Mouse (Mus musculus) liver, embryonic 14.5 days (tissue): ENCODE measurements around the gene Map7d1. TPM values are rescaled to one million over a fixed set of nuclear protein-coding genes. Genes with fewer than 3 reads are reported as not detected.

ENCODE experiments used
- ATAC-seq: fragments of 200-750 bp; cut with Nextera tagmentation; 2 replicates; pipeline ENCODE4 v1.8.0; 2017; ENCODE audit warnings: moderate number of reproducible peaks, mild to moderate bottlenecking, moderate library complexity; ENCODE audit not compliant: insufficient read depth
- DNase-seq, 3 experiments: peaks; one replicate each; pipeline ENCODE4 v3.0.0-alpha.2; 2012 to 2013; ENCODE audit warnings: low read depth in 3 of 3, low spot score in 3 of 3
- H3K27ac ChIP-seq: fragments of 300-500 bp; sonication (generic); 2 replicates; pipeline ENCODE4 v1.5.1; 2014; ENCODE audit warnings: moderate library complexity, mild to moderate bottlenecking, control low read depth, inconsistent platforms
- H3K27me3 ChIP-seq: fragments of 300-500 bp; sonication (generic); 2 replicates; pipeline ENCODE4 v1.6.1; 2014; ENCODE audit warnings: mild to moderate bottlenecking, low read length, moderate library complexity; ENCODE audit not compliant: control insufficient read depth, insufficient read depth
- H3K36me3 ChIP-seq: fragments of 300-500 bp; sonication (generic); replicated peaks from 2 replicates; pipeline ENCODE4 v1.6.1; 2014; ENCODE audit warnings: low read depth; ENCODE audit not compliant: control insufficient read depth, insufficient read depth
- H3K4me1 ChIP-seq, 2 experiments: fragments of 200-500 bp in 1 of 2; fragments of 300-500 bp in 1 of 2; sonication (generic) in 1 of 2; replicated peaks; 2 replicates each; pipeline ENCODE4 v1.6.1; 2012 to 2014; ENCODE audit warnings: antibody characterized with exemption in 1 of 2, inconsistent platforms in 1 of 2, low read length in 1 of 2; ENCODE audit not compliant: control insufficient read depth in 2 of 2, insufficient read depth in 2 of 2
- H3K4me2 ChIP-seq: fragments of 300-500 bp; sonication (generic); 2 replicates; pipeline ENCODE4 v1.6.1; 2014; ENCODE audit warnings: low read depth, mild to moderate bottlenecking, control low read depth, moderate library complexity
- H3K4me3 ChIP-seq, 2 experiments: fragments of 200-500 bp in 1 of 2; fragments of 300-500 bp in 1 of 2; sonication (generic) in 1 of 2; 2 replicates each; pipeline ENCODE4 v1.5.1; 2012 to 2014; ENCODE audit warnings: low read depth in 2 of 2, low read length in 2 of 2, mild to moderate bottlenecking in 2 of 2, control low read depth in 1 of 2, inconsistent platforms in 1 of 2, moderate library complexity in 1 of 2; ENCODE audit not compliant: insufficient read depth in 1 of 2
- H3K9ac ChIP-seq: fragments of 300-500 bp; sonication (generic); replicated peaks from 2 replicates; pipeline ENCODE4 v1.6.1; 2014; ENCODE audit warnings: mild to moderate bottlenecking, control low read depth, moderate library complexity
- H3K9me3 ChIP-seq: fragments of 300-500 bp; sonication (generic); 2 replicates; pipeline ENCODE4 v1.6.1; 2016; ENCODE audit warnings: low read length, mixed read lengths; ENCODE audit not compliant: control insufficient read depth
- CTCF ChIP-seq: IDR thresholded peaks from 2 replicates; pipeline ENCODE4 v1.5.1; 2016; ENCODE audit warnings: antibody characterized with exemption, low read depth, control low read depth
- EP300 ChIP-seq: IDR thresholded peaks from 2 replicates; pipeline ENCODE4 v1.6.1; 2016; ENCODE audit warnings: antibody characterized with exemption, low read depth
- WGBS: fragments of 180-500 bp; shearing (Covaris S2); extraction: QIAGEN DNeasy Blood & Tissue Kit; methylation state at CpG from one replicate; pipeline ENCODE4 v1.1.7; 2014; ENCODE audit not compliant: insufficient replicate concordance; 5-methylcytosine and 5-hydroxymethylcytosine counted together
- polyA plus RNA-seq, 2 experiments: library from polyadenylated mRNA; depleted of rRNA in 1 of 2; stranded (reverse) in 1 of 2; unstranded in 1 of 2; fragments of >200 nt; fragmentation: Nextera tagmentation in 1 of 2; extraction: Ambion mirVana in 1 of 2; gene quantifications; 2 replicates each; pipeline versions ENCODE4 v1.2.1 to v1.2.3; 2012 to 2014

Map7d1 gene
- polyA plus RNA-seq, 2 experiments = 4.9 to 9.4 TPM

DNA sequence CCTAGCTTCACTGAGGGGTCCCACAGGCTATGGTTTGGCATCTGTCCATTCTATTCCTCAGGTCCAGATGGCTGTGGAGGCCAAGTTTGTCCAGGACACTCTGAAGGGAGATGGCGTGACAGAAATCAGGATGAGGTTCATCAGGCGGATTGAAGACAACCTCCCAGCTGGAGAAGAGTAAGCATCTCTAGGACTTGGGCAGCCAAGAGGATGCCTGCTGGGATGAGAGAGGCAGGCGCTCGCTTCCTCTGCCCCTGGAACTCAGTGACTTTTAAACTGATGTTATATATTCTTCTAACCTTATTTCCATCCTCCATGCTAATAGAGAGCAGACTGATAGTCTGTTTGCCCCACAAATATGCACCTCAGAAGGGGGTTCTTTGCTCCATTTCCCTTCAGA lies 18.9 kb upstream of the Map7d1 start:
- H3K4me3 ChIP-seq = no peak overlapping the region
- H3K9me3 ChIP-seq = no peaks in the 10 kb centered on the region
- DNase-seq (no peak), ATAC-seq (no peak)
- TF ChIP-seq CTCF = no peak
- no peak for TF ChIP-seq EP300
- no peak overlapping the region for H3K9ac ChIP-seq
- H3K27me3 ChIP-seq = no peaks in the 10 kb centered on the region
- 84% methylated on average over 4 of the region's 4 CpGs for WGBS
- no peak overlapping the region for H3K4me2 ChIP-seq
- H3K27ac ChIP-seq = no peak overlapping the region
- no peaks in the 10 kb centered on the region; the same call in 1 of the 2 replicates for H3K36me3 ChIP-seq
- no peaks in the 10 kb centered on the region for H3K4me1 ChIP-seq

GRCm38 (mm10) chr4:126273753-126274152 lies 17.6 kb upstream of the Map7d1 start:
- 79% methylated on average over 13 of the region's 13 CpGs for WGBS
- H3K4me1 ChIP-seq = no peaks in the 10 kb centered on the region
- H3K4me2 ChIP-seq = no peak overlapping the region
- H3K36me3 ChIP-seq = no peaks in the 10 kb centered on the region; the same call in 1 of the 2 replicates
- no peak overlapping the region for H3K9ac ChIP-seq
- no peak for TF ChIP-seq EP300
- TF ChIP-seq CTCF = no peak
- no peaks in the 10 kb centered on the region for H3K9me3 ChIP-seq
- H3K27ac ChIP-seq = no peak overlapping the region
- no peaks in the 10 kb centered on the region for H3K27me3 ChIP-seq
- DNase-seq (no peak), ATAC-seq (no peak)
- no peak overlapping the region for H3K4me3 ChIP-seq

DNA sequence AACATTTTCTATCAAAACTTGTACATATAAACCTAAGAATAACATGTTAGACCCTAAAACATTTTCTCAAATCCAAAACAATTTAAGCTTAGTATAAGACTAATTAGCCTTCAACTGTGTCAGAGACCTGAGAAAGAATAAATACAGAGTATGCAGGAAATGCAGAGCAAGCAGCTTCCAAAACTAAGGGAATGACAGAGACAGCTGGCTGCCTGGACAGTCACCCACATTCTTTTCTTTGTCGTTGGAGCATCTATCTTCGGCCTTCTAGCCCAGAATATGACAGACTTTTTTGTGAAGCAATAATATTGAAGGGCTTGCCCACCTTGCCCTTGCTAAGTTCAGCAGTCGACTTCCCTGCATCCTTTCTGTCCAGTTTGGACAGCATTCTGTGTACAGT lies 13.1 kb upstream of the Map7d1 start:
- Histone ChIP-seq H3K4me1 (no peaks in the 10 kb centered on the region), H3K27ac (no peak overlapping the region), H3K4me2 (no peak overlapping the region), H3K4me3 (no peak overlapping the region), H3K9ac (no peak overlapping the region), H3K27me3 (no peaks in the 10 kb centered on the region), H3K9me3 (no peaks in the 10 kb centered on the region), H3K36me3 (no peaks in the 10 kb centered on the region; the same call in 1 of the 2 replicates)
- no peak for DNase-seq
- 64% methylated on average over 3 of the region's 3 CpGs for WGBS
- no peak for TF ChIP-seq CTCF
- no peak for TF ChIP-seq EP300
- no peak for ATAC-seq

DNA sequence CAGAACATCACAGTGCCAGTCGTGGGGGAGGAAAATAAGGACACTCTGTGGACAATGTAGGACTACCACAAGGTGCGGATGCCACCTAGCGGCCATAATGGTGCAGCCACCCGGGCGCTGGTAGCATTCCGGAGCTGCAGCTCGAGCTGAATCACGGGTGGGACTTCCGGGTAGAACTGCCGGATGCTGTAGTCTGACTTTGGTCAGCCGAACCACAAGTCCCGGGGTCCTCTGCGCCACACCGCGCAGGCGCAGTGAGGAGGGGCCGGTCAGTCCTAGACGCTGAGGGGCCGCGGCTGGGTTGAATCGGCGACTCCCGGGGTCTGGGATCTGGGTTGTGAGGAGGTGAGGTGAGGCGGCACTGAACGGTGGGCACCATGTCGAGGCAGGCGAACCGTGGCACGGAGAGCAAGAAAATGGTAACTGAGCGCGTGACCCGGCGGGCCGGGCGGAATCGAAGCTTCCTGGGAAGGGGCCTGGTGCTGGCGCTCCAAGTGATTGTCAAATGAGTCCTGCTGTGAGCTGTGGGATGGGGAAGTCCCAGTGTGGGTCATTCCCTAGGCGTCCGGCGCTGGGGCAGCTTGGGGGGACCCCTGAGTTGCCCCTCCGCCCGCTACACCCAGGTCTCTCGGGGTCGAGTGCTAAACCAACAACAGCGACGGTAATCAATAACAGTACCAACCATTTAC lies 6.1 kb upstream of the Map7d1 start, which contains the start of gene Trappc3:
Gene Trappc3, plus strand, starts transcription at position 207 of the 689 bp plus-strand sequence.
- DNase-seq (peak; percentile 92 to 95 (median 94)), ATAC-seq (peak; percentile 86)
- H3K9me3 ChIP-seq = no peaks in the 10 kb centered on the region
- no peaks in the 10 kb centered on the region for H3K36me3 ChIP-seq
- peak within 1 kb of the TSS; percentile 88 for H3K4me2 ChIP-seq
- H3K4me1 ChIP-seq = peaks cover 23 to 37% of the 10 kb centered on the region in 2 experiments
- peak within 1 kb of the TSS; percentile 79 for H3K27ac ChIP-seq
- H3K9ac ChIP-seq = peak within 1 kb of the TSS; percentile 85
- H3K4me3 ChIP-seq = peak within 1 kb of the TSS; percentile 81 to 85
- under 1% methylated on average over 46 of the region's 46 CpGs for WGBS
- TF ChIP-seq CTCF (peak; percentile 99), EP300 (no peak)
- H3K27me3 ChIP-seq = peaks cover 20% of the 10 kb centered on the region

GRCm38 (mm10) chr4:126261675-126262074 lies 5.5 kb upstream of the Map7d1 start:
- 42% methylated on average over 7 of the region's 7 CpGs for WGBS
- H3K9me3 ChIP-seq = no peaks in the 10 kb centered on the region
- DNase-seq = no peak
- H3K27me3 ChIP-seq = peaks cover 26% of the 10 kb centered on the region
- H3K36me3 ChIP-seq = no peaks in the 10 kb centered on the region
- peak overlapping the region; percentile 41; the same call in 1 of the 2 replicates for H3K27ac ChIP-seq
- H3K4me2 ChIP-seq = peak overlapping the region; percentile 88
- ATAC-seq = no peak
- peaks cover 28 to 41% of the 10 kb centered on the region in 2 experiments for H3K4me1 ChIP-seq
- peak overlapping the region; percentile 81 to 85 for H3K4me3 ChIP-seq
- TF ChIP-seq EP300 (0 out of 2 replicates have a peak, but pooled peaks have one; percentile 11), CTCF (no peak)
- H3K9ac ChIP-seq = no peak overlapping the region; the same call in 1 of the 2 replicates
